Mouse (Mus musculus) lung, adult 2 months (tissue): ENCODE results near the gene Klhdc8b.

ENCODE experiments used
- CTCF ChIP-seq: fragments of 200-500 bp; IDR thresholded peaks from 2 replicates; pipeline ENCODE4 v1.5.1; 2011; ENCODE audit warnings: mild to moderate bottlenecking, low read length, control low read depth; ENCODE audit not compliant: insufficient read depth
- POLR2A ChIP-seq: fragments of 200-500 bp; IDR thresholded peaks from 2 replicates; pipeline ENCODE4 v1.6.1; 2011; ENCODE audit warnings: low read depth, mild to moderate bottlenecking, control low read depth, low read length, borderline replicate concordance; ENCODE audit errors: extremely low read depth

DNA sequence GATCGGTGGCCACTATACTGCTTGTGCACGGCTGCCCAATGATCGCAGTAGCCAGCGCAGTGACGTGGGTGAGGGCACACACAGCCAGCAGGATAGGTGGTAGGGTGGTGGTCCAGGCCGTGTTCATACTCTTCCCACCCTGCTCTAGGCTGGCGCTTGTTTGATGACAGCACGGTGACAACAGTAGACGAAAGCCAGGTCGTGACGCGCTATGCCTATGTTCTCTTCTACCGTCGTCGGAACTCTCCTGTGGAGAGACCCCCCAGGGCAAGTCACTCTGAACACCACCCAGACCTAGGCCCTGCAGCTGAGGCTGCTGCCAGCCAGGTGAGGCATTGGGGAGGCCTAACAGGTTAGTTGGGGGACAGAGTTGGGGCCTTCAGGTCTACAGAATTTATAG, 38.6 kb upstream of the Klhdc8b start:
- TF ChIP-seq CTCF: no peak
- TF ChIP-seq POLR2A: no peak
